Mouse (Mus musculus): ENCODE results near the gene Lbh. TPM values are rescaled to one million over a fixed set of nuclear protein-coding genes. Genes with fewer than 3 reads are reported as not detected.

Gene Lbh
- polyA plus RNA-seq, 1 experiment from 2014 or later: 6.5 TPM

DNA sequence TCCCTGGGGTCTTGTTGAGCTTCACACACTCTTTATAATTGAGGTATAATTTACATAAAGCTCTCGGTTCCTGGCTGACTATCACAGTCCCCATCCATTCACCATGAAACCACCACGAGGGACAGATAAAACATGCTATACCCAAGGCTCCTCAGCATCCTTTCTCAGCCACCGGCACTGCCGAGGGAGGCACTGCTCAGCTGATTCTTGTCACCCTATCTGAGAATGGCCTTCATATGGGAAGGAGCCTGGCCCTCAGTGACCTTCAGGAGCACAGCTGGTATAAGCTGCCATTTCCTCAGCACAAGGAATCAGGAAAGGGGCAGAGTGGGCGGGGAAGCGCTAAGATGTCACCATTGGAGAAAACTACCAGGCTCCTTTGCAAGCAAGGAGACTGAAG is 33.2 kb downstream of the Lbh start:
- WGBS: 73% methylated on average over 6 of the region's 6 CpGs
- Histone ChIP-seq H3K4me2 (ENCODE audit: low read length) (no peak overlapping the region), H3K27ac (ENCODE audit: low read depth) (no peak overlapping the region), H3K36me3 (ENCODE audit: control insufficient read depth, insufficient read depth, low read length) (no peaks in the 10 kb centered on the region), H3K27me3 (replicated peaks; ENCODE audit: control insufficient read depth, insufficient read depth, low read length) (no peaks in the 10 kb centered on the region), H3K9me3 (ENCODE audit: control insufficient read depth, low read length) (no peaks in the 10 kb centered on the region), H3K9ac (ENCODE audit: low read length) (no peak overlapping the region), H3K4me3 (ENCODE audit: low read depth, low read length) (no peak overlapping the region), H3K4me1 (replicated peaks; ENCODE audit: control insufficient read depth, insufficient read depth, low read length) (peaks cover 5% of the 10 kb centered on the region; the same call in 1 of the 2 replicates)
- ATAC-seq (replicated peaks; ENCODE audit: low FRiP score, low TSS enrichment, low read depth) (no peak), DNase-seq (ENCODE audit: low spot score) (peak; percentile 37)

DNA sequence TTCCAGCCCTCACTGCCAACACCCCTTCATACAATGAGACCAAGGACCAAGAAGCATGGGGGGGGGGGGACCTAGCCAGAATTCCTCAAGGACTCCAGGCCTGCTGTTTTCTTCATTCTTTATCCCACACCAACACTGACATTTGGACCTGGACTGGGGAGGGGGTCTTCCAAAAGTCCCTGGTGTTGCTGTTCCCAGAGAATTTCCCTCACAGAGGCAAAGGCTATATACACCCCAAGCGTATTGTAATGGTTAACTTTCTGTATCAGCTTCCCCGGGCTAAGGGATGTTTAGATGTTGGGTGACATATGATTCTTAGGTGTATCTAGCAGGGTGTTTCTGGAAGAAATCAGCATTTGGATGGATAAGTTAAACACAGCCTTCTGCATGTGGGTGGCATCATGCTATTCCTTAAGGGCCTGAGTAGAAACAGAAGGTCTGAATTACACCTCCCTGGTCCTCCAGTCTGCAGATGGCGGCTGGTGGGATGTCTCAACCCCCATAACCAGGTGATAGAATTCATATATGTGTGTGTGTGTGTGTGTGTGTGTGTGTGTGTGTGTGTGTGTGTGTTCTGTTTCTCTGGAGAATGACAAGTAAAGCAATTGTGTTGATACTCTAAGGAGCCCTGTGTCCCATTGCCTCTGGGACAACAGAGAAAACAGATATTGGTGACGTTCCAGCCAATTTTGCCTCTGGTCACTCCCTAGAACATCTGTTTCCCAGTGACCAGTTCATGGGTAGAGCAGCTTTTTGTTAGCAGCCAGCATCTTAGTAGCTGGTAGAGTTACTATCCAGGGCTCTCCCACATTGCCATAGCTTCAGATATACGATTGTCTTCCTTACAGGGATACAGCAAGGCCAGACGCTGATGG is 35.9 kb downstream of the Lbh start:
- H3K27ac ChIP-seq (ENCODE audit: low read depth): no peak overlapping the region; the same call in 1 of the 2 replicates
- H3K9me3 ChIP-seq (ENCODE audit: control insufficient read depth, low read length): no peaks in the 10 kb centered on the region
- no peak overlapping the region for H3K4me3 ChIP-seq (ENCODE audit: low read depth, low read length)
- WGBS: 39% methylated on average over 6 of the region's 6 CpGs
- no peaks in the 10 kb centered on the region; the same call in 1 of the 2 replicates for H3K4me1 ChIP-seq (replicated peaks; ENCODE audit: control insufficient read depth, insufficient read depth, low read length)
- no peaks in the 10 kb centered on the region for H3K27me3 ChIP-seq (replicated peaks; ENCODE audit: control insufficient read depth, insufficient read depth, low read length)
- no peak overlapping the region for H3K9ac ChIP-seq (ENCODE audit: low read length)
- DNase-seq (ENCODE audit: low spot score): no peak
- no peak overlapping the region for H3K4me2 ChIP-seq (ENCODE audit: low read length)
- no peaks in the 10 kb centered on the region for H3K36me3 ChIP-seq (ENCODE audit: control insufficient read depth, insufficient read depth, low read length)
- ATAC-seq (replicated peaks; ENCODE audit: low FRiP score, low TSS enrichment, low read depth): peak; percentile 43; the same call in 1 of the 2 replicates

DNA sequence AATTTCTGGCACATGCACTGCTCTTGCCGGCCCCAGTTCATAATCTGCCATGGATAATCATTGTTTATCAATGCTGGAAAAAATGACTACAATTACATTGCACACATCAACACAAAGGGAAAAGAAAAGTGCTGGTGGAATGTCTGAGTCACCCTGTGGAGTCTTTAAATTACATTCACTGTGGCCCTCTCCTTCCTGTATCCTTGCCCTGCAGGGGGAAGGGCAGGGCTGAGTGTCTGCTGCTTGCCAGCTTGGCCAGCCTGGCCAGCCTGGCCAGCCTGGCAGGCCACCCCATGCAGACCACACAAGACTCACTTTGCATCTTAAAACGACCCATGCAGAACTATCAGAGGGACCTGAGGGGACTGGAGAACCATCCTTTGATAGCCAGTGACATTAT is 37.4 kb downstream of the Lbh start:
- ATAC-seq (replicated peaks; ENCODE audit: low FRiP score, low TSS enrichment, low read depth) (no peak), DNase-seq (ENCODE audit: low spot score) (no peak)
- Histone ChIP-seq H3K9me3 (ENCODE audit: control insufficient read depth, low read length) (no peaks in the 10 kb centered on the region), H3K4me2 (ENCODE audit: low read length) (no peak overlapping the region), H3K4me3 (ENCODE audit: low read depth, low read length) (no peak overlapping the region), H3K27ac (ENCODE audit: low read depth) (no peak overlapping the region), H3K27me3 (replicated peaks; ENCODE audit: control insufficient read depth, insufficient read depth, low read length) (no peaks in the 10 kb centered on the region), H3K36me3 (ENCODE audit: control insufficient read depth, insufficient read depth, low read length) (no peaks in the 10 kb centered on the region), H3K4me1 (replicated peaks; ENCODE audit: control insufficient read depth, insufficient read depth, low read length) (no peaks in the 10 kb centered on the region; the same call in 1 of the 2 replicates), H3K9ac (ENCODE audit: low read length) (no peak overlapping the region)
- WGBS: 50% methylated on average over 2 of the region's 2 CpGs

DNA sequence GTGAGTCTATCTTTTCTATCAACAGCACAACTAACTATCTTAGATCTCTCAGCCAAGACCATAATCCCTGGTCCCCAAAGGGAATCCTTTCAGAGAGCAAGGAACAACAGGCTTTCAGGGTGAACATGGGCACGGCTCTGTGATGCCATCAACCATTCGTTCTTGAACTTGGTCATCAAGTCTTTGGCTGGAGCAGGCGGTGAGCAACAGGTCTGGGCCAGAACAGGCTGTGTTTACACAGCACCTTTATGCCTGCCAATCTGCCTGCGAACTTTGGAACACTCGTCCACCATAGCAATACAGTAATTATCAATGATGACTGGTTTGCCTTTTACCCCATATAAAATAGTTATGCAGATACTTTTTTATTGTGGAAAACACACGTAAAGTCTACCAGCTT is 38.9 kb downstream of the Lbh start:
- no peak for ATAC-seq (replicated peaks; ENCODE audit: low FRiP score, low TSS enrichment, low read depth)
- Histone ChIP-seq H3K4me1 (replicated peaks; ENCODE audit: control insufficient read depth, insufficient read depth, low read length) (no peaks in the 10 kb centered on the region; the same call in 1 of the 2 replicates), H3K9me3 (ENCODE audit: control insufficient read depth, low read length) (no peaks in the 10 kb centered on the region), H3K4me2 (ENCODE audit: low read length) (no peak overlapping the region), H3K9ac (ENCODE audit: low read length) (no peak overlapping the region), H3K27ac (ENCODE audit: low read depth) (no peak overlapping the region), H3K27me3 (replicated peaks; ENCODE audit: control insufficient read depth, insufficient read depth, low read length) (no peaks in the 10 kb centered on the region), H3K4me3 (ENCODE audit: low read depth, low read length) (no peak overlapping the region), H3K36me3 (ENCODE audit: control insufficient read depth, insufficient read depth, low read length) (no peaks in the 10 kb centered on the region)
- 84% methylated on average over 6 of the region's 6 CpGs for WGBS
- no peak for DNase-seq (ENCODE audit: low spot score)

DNA sequence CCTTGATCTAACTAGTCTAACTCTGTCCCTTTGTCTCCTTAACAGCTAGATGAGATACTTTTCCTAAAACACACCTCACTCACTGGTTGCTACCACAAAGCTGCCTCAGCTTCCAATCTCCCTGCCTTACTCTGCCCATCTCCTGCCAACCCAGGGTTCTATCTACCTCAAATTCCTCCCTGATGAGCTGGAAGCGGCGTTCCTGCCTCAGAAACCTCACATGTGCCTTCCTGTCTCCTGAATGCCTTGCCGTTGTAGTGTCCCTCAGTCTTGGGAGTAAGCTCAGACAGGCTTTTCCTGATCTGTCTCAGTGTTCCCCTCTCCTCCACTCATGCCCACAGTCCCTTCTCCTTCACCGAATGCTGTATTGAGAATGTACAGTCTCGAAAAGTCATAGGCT is 40.8 kb downstream of the Lbh start:
- no peak for ATAC-seq (replicated peaks; ENCODE audit: low FRiP score, low TSS enrichment, low read depth)
- H3K4me3 ChIP-seq (ENCODE audit: low read depth, low read length): no peak overlapping the region
- 84% methylated on average over 5 of the region's 5 CpGs for WGBS
- H3K4me2 ChIP-seq (ENCODE audit: low read length): no peak overlapping the region
- H3K9me3 ChIP-seq (ENCODE audit: control insufficient read depth, low read length): no peaks in the 10 kb centered on the region
- H3K27me3 ChIP-seq (replicated peaks; ENCODE audit: control insufficient read depth, insufficient read depth, low read length): no peaks in the 10 kb centered on the region
- no peak for DNase-seq (ENCODE audit: low spot score)
- no peaks in the 10 kb centered on the region for H3K36me3 ChIP-seq (ENCODE audit: control insufficient read depth, insufficient read depth, low read length)
- H3K27ac ChIP-seq (ENCODE audit: low read depth): no peak overlapping the region
- H3K4me1 ChIP-seq (replicated peaks; ENCODE audit: control insufficient read depth, insufficient read depth, low read length): no peaks in the 10 kb centered on the region; the same call in 1 of the 2 replicates
- H3K9ac ChIP-seq (ENCODE audit: low read length): no peak overlapping the region

DNA sequence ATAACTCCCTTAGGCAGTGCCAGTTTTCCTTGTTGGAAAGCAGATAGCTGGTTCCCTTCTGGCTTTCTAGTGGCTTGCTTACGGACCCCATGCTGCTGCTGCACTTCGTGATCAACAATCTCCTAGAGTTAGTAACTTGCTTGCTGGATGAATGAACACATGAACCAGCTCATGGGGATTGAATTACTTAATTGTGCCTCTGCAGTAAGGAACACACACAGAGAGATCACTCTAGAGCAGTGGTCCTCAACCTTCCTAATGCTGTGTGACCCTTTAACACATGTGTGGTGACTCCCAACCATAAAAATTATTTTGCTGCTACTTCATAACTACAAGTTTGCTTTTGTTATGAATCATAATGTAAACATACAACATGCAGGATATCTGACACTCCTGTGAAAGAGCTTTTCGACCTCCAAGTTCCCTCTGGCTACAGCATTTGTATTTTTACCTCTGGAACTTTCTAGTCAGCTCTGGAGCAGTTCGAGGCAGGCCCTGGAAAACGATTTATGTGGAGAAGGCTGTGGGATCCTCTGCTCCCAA is 41.5 kb downstream of the Lbh start:
- Histone ChIP-seq H3K4me3 (ENCODE audit: low read depth, low read length) (no peak overlapping the region), H3K36me3 (ENCODE audit: control insufficient read depth, insufficient read depth, low read length) (no peaks in the 10 kb centered on the region), H3K4me1 (replicated peaks; ENCODE audit: control insufficient read depth, insufficient read depth, low read length) (no peaks in the 10 kb centered on the region; the same call in 1 of the 2 replicates), H3K4me2 (ENCODE audit: low read length) (no peak overlapping the region), H3K9ac (ENCODE audit: low read length) (no peak overlapping the region), H3K27ac (ENCODE audit: low read depth) (no peak overlapping the region), H3K27me3 (replicated peaks; ENCODE audit: control insufficient read depth, insufficient read depth, low read length) (no peaks in the 10 kb centered on the region), H3K9me3 (ENCODE audit: control insufficient read depth, low read length) (no peaks in the 10 kb centered on the region)
- WGBS: 62% methylated on average over 5 of the region's 5 CpGs
- DNase-seq (ENCODE audit: low spot score) (no peak), ATAC-seq (replicated peaks; ENCODE audit: low FRiP score, low TSS enrichment, low read depth) (no peak)

DNA sequence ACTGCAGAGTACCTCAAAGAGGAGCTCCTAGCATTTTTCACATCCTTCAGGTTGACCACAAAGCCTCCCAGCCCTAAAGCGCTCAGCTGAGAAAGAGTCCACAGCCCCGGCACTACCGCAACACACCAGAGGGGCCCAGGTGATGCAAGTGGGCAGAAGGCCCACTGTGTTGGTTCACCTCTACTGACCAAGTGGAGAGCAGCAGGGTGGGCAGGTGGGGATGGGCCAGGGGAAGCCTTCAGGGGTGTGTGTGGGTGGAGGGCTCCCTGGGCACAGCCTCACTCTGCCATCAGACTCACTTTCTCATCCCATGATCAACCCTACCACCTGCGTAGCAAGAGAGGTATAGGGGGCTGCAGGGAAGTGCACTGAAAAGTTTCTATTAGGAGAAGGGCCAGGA is 42.1 kb downstream of the Lbh start:
- H3K4me1 ChIP-seq (replicated peaks; ENCODE audit: control insufficient read depth, insufficient read depth, low read length): no peaks in the 10 kb centered on the region
- ATAC-seq (replicated peaks; ENCODE audit: low FRiP score, low TSS enrichment, low read depth) (no peak), DNase-seq (ENCODE audit: low spot score) (no peak)
- no peaks in the 10 kb centered on the region for H3K36me3 ChIP-seq (ENCODE audit: control insufficient read depth, insufficient read depth, low read length)
- WGBS: 92% methylated on average over 4 of the region's 4 CpGs
- no peak overlapping the region for H3K4me3 ChIP-seq (ENCODE audit: low read depth, low read length)
- H3K9ac ChIP-seq (ENCODE audit: low read length): no peak overlapping the region
- no peak overlapping the region for H3K4me2 ChIP-seq (ENCODE audit: low read length)
- H3K27ac ChIP-seq (ENCODE audit: low read depth): no peak overlapping the region
- no peaks in the 10 kb centered on the region for H3K27me3 ChIP-seq (replicated peaks; ENCODE audit: control insufficient read depth, insufficient read depth, low read length)
- H3K9me3 ChIP-seq (ENCODE audit: control insufficient read depth, low read length): no peaks in the 10 kb centered on the region

DNA sequence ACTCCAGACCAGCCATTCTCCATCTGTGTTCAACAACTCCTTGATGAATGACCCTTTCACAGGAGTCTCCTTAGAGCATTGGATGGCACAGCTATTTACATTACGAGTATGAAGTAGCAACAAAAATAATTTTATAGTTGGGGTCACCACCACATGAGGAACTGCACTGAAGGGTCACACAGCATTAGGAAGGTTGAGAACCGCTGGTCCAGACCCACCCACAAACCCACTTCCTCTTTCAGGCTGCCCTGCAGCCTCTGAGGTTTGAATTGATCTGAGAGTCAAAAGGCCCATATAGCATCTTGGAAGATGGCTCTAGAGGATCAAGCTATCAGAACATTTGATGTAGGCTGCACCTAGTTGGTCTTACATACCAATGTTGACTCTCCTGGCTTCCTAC is 42.8 kb downstream of the Lbh start:
- Histone ChIP-seq H3K27ac (ENCODE audit: low read depth) (no peak overlapping the region), H3K4me2 (ENCODE audit: low read length) (no peak overlapping the region), H3K27me3 (replicated peaks; ENCODE audit: control insufficient read depth, insufficient read depth, low read length) (no peaks in the 10 kb centered on the region), H3K4me3 (ENCODE audit: low read depth, low read length) (no peak overlapping the region), H3K9ac (ENCODE audit: low read length) (no peak overlapping the region), H3K4me1 (replicated peaks; ENCODE audit: control insufficient read depth, insufficient read depth, low read length) (peaks cover 5% of the 10 kb centered on the region), H3K36me3 (ENCODE audit: control insufficient read depth, insufficient read depth, low read length) (no peaks in the 10 kb centered on the region), H3K9me3 (ENCODE audit: control insufficient read depth, low read length) (no peaks in the 10 kb centered on the region)
- WGBS: 85% methylated on average over 2 of the region's 2 CpGs
- ATAC-seq (replicated peaks; ENCODE audit: low FRiP score, low TSS enrichment, low read depth) (no peak), DNase-seq (ENCODE audit: low spot score) (no peak)

Data from intestine, embryonic 14.5 days (tissue).